Mouse (Mus musculus) lung, postnatal 0 days (tissue): ENCODE measurements around the gene Ptpn11.

Source experiments
- CTCF ChIP-seq: IDR thresholded peaks from 2 replicates; pipeline ENCODE4 v1.5.1; 2016; ENCODE audit warnings: antibody characterized with exemption, mild to moderate bottlenecking
- EP300 ChIP-seq: IDR thresholded peaks from 2 replicates; pipeline ENCODE4 v1.6.1; 2016; ENCODE audit warnings: antibody characterized with exemption, mild to moderate bottlenecking, control low read depth

DNA sequence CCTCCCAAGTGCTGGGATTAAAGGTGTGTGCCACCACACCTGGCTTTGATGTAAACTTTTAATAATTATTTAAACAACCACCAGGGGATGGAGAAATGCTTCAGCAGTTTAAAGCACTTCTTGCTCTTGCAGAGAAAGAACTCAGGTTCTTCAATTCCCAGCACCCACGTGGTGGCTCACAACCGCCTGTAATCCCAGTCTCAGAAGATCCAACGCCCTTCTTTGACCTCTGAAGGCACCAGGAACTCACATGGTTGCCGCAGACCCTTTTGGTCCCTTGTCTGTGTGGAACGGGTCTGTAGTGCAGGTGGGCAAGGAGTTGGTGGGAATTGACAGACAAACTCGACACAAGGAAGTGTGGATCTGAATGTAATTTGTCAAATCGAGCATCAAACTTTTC, 23.5 kb upstream of the Ptpn11 start:
- TF ChIP-seq CTCF (no peak), EP300 (no peak)
